Mouse (Mus musculus): ENCODE results near the gene Map1b. TPM values are rescaled to one million over a fixed set of nuclear protein-coding genes. Genes with fewer than 3 reads are reported as not detected.

Gene Map1b
- total RNA-seq, 1 experiment from 2014 or later, result not detected

- ATAC-seq (replicated peaks; ENCODE audit: low read depth, poor library complexity, severe bottlenecking), result no peak
These were observed 63.9 kb downstream of the Map1b start for GRCm38 (mm10) chr13:99452444-99452843.

DNA sequence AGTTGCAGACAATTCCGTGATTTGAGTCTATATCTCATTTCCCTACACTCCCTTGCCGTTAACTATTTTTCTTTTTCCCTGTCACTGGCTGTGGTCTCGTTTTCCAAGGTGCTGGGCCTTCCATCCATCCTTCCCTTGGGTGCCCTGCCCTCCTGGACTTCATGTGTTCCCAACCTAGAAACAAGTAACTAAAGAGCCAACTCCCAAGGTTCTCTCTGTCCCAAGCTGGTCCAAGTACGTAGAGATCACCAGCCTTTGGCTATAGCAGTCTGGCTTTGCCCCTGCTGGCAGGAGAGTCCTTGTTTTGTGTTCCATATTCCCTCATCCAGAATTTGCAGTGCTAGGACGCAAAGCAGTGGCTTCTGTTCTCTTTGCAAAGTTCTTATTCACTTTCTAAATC, 65.1 kb downstream of the Map1b start:
- no peak for ATAC-seq (replicated peaks; ENCODE audit: low read depth, poor library complexity, severe bottlenecking)

GRCm38 (mm10) chr13:99450766-99451165, 65.6 kb downstream of the Map1b start:
- ATAC-seq (replicated peaks; ENCODE audit: low read depth, poor library complexity, severe bottlenecking), result no peak

- ATAC-seq (replicated peaks; ENCODE audit: low read depth, poor library complexity, severe bottlenecking), result no peak
These were observed 66.8 kb downstream of the Map1b start for GRCm38 (mm10) chr13:99449547-99449946.

DNA sequence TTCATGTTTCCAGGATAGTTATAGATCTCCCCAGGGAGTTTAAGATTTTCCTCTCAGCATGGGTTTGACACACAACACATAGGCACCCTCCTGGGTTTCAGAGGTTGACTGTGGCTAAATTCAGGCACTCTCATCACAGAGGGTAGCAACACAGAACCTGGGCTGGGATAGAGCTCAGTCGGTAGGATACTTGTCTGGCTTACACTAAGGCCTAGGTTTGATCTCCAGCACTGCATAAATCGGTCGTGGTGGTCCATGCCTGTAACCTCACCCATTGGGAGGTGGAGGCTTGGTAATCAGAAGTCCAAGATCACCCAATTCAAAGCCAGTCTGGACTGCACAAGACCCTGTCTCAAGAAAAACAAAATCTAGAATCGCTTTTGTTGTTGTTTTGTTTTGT, 68.1 kb downstream of the Map1b start:
- no peak for ATAC-seq (replicated peaks; ENCODE audit: low read depth, poor library complexity, severe bottlenecking)

DNA sequence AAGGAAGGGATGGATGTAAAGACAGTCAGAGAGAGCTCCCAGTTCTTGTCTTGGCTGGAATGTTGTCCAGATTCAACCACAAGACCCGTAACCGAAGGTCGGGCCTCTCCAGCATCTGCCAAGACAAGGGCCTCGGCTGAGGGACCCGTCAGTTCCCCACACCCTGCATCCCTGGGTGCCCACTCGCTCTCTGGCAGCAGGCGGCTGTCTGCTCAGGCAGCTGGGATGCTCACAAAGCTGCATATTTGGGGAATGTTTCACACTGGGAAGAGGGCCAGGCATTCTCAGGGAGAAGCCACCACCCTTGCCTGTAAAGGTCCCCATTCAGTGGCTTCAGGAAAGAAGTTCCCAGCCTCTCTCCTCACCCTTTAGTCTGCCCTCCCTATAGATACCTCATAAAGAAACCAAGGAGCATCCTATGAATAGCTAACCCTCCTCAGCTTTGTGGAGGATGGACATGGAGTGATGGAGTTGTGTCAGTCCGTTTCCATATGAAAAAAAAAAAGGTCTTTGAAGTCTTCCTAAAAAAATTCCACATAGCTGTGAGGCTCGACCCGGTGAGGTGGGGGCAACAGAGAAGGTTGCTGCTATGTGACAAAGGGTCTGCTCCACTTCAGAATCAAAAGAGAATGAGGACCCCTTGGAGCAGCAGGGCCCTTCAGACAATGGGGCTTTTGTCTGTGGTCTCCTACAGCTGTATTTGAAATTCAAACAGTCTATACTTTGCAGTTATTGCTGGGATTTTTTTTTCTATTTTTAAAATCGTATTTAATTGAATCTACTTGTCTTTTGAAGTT, 68.7 kb downstream of the Map1b start:
- ATAC-seq (replicated peaks; ENCODE audit: low read depth, poor library complexity, severe bottlenecking), result no peak

DNA sequence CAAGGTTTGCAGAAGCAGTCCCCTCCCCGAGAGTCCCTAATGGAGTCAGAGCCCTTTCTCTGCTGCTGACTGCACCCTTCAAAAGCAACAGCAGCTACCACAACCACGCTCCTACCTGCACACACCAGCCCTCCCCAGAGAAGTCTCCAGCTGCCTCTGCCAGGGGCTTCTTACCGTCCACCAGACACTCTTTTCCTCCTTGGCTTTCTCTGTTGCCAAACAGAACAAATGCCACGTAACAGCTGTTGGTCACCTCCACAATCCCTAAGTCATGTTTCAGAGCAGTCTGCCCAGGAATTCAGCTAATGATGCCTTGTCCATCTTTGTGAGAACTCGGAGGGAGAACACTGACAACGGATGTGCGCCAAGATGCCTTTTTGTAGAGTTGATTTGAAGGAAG, 69.3 kb downstream of the Map1b start:
- ATAC-seq (replicated peaks; ENCODE audit: low read depth, poor library complexity, severe bottlenecking), result no peak

- ATAC-seq (replicated peaks; ENCODE audit: low read depth, poor library complexity, severe bottlenecking), result no peak
These were observed 71.5 kb downstream of the Map1b start for GRCm38 (mm10) chr13:99444880-99445279.

- no peak for ATAC-seq (replicated peaks; ENCODE audit: low read depth, poor library complexity, severe bottlenecking)
These were observed 71.9 kb downstream of the Map1b start for GRCm38 (mm10) chr13:99444431-99444871.

- no peak for ATAC-seq (replicated peaks; ENCODE audit: low read depth, poor library complexity, severe bottlenecking)
These were observed 72.7 kb downstream of the Map1b start for GRCm38 (mm10) chr13:99443484-99444175.

GRCm38 (mm10) chr13:99442434-99443249, 73.7 kb downstream of the Map1b start:
- ATAC-seq (replicated peaks; ENCODE audit: low read depth, poor library complexity, severe bottlenecking), result no peak

DNA sequence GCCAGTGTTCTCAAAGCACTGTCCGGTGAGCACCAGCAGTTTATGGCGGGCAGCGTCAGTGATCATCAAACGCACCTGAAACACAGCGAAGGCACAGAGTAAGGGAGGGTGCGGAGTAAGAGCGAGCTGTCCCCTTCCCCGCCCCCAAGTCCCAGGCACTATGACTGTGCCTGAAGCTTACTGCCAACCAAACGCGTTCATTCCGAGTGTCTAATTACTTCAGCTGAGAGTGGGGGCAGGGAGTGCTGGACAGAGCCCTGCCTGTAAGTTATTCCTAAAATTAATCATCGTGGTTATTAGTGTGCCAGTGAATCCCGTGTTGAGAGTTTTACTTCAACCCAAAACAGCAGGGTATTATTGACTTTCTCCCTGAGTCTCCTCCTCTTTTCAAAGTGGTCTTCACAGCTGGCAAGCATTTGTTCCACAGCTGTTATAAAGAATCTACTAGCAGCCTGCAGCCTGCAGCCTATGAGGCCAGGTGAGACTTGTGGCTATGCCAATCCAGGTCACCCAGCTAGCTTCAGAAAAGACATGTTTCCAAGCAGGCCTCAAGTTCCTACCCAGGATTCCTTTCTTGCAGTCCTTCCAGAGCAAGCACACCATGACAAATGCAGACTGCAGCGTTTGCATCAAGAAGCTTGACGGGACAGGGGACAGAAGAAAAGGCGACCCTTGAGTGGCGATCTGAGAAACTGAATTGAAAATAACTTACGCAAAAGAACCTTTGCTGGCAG, 74.5 kb downstream of the Map1b start:
- no peak for ATAC-seq (replicated peaks; ENCODE audit: low read depth, poor library complexity, severe bottlenecking)

DNA sequence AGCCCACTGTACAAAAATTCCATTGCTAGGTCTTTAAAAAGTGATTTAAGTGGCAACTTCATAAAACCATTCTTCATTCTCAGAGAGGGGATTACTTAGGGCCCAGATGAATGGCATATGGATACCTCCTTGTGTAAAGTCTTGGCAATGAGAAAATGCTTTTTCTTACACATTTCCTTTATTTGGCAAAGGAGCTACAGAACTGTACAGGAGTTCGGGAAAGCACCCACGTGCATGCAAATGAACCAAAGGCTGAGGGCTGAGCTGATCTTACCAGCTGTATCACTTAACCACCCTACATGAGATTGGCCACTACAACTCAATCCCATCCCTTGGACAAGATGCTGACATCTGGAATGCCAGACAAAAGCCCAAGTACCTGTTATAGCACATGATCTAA, 76.1 kb downstream of the Map1b start:
- no peak for ATAC-seq (replicated peaks; ENCODE audit: low read depth, poor library complexity, severe bottlenecking)

- no peak for ATAC-seq (replicated peaks; ENCODE audit: low read depth, poor library complexity, severe bottlenecking)
These were observed 77.0 kb downstream of the Map1b start for GRCm38 (mm10) chr13:99439357-99439756.

DNA sequence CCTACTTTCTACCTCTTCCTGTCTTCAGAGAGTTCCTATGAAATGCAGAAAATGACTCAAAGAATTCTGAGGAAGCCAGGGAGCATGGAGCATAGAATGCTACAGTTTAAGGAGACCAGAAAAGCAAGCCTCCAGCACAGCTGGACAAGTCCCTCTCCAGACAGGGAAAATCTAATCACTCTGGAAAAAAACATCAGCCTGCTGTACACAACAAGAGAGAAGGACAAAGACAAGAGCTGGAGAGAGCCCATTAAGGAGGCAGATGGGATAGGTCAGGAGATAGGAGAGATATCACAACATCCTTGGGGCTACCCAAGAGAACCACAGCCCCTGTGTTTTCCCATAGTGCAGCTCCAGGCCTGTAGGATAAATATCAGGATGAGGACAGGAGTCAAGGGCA, 79.3 kb downstream of the Map1b start:
- no peak for ATAC-seq (replicated peaks; ENCODE audit: low read depth, poor library complexity, severe bottlenecking)

DNA sequence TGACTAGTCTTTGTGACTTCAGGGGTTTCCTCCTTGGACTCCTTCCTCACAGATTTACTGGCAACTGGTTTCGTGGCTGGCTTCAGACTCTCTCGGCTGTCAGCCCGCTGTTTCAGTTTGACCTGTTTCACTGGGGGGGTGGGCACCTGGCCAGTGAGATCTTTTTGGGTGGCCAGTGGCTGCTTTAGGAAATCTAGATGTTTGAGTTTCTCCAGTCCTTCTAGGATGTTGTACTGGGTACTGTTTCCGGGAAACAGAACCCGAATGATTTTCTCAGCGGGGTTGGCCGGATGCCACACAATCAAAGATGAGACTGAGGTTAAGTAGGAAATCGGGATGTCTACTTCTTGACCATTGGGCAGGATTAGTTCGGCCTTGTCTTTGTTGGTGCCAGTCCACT, 81.8 kb downstream of the Map1b start:
- no peak for ATAC-seq (replicated peaks; ENCODE audit: low read depth, poor library complexity, severe bottlenecking)

- ATAC-seq (replicated peaks; ENCODE audit: low read depth, poor library complexity, severe bottlenecking), result peak; percentile 36; the same call in 1 of the 2 replicates
These were observed 83.0 kb downstream of the Map1b start for GRCm38 (mm10) chr13:99433068-99434008.

DNA sequence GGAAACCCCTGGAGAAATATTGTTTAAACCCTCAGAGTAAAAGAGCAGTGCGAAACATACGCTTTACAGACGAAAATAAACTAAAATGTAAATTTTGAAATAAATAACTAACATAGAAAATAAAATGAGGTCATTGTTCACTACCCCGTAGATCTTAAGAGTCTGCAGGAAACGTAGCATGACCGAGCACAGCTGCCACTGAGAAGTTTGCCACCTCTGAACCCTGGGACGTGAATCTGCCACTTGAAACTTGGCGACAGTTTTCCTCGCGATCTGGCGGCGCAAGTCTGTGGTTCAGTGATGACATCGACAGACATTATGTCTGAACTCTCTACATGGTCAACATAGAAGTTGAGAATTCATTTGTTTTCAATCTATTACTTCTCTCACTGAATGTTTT, 92.8 kb downstream of the Map1b start:
- ATAC-seq (replicated peaks; ENCODE audit: low read depth, poor library complexity, severe bottlenecking), result no peak

DNA sequence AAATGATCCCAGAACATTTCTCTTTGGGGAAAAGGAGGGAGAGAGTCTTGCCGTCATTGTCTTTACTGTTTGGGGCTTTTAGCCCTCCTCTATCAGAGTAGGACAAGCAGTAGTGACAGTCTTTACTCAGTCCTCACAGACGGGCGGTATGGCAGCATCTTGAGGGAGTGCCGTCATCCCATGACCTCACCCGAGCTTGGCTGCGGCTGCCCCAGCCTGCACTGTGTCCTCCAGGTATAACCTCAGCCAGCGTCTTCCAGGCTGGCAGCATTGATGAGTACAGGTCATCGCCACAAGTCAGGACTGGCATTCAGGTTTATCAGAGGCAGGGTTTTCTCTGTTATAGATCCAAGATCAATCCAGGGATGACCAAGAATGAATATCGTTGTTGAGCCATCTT, 99.7 kb downstream of the Map1b start:
- no peak for ATAC-seq (replicated peaks; ENCODE audit: low read depth, poor library complexity, severe bottlenecking)

Data from common myeloid progenitor, adult 5-6 weeks (primary cell).